Mouse (Mus musculus): ENCODE data around the gene Npff. TPM values are rescaled to one million over a fixed set of nuclear protein-coding genes. Genes with fewer than 3 reads are reported as not detected.

Npff gene
- polyA plus RNA-seq (2015; fragmentation: Nextera tagmentation; extraction: Ambion mirVana) = 2.0 and 5.4 TPM in 2 replicates

DNA sequence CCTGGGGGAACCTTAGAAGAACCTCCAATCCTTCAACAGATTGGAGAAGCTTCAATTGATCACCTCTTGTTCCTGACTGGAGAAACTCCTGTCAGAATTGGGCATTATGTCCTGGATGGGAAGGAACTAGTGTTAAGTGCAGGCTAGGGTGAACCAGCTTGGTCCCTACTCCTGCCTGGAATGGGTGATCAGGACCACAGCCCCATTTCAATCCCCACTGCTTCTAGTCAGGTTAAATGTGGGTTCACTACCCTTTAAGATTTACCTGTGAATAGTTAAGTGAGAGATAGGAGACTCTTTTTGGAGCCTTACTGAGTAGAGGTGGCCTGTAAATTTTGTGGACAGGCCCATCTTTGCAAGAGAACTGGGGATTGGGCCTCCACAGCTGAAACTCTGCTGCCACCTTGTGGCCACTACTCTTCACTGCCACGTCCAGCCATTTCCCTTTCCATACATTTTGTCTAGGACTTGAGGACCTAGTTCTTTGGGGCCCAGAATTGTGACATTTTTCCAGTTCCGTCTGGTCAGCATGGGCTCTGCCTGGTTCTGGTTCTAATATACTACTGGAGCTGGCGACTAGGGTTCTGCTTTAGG, at the start of gene Npff:
Npff (minus strand) TSS at position 51 of the 594 bp plus-strand sequence.
- H3K36me3 ChIP-seq = peaks cover 68% of the 10 kb centered on the region
- no peak within 1 kb of the TSS for H3K9ac ChIP-seq
- no peak within 1 kb of the TSS for H3K27ac ChIP-seq
- H3K4me2 ChIP-seq = no peak within 1 kb of the TSS
- H3K9me3 ChIP-seq = no peaks in the 10 kb centered on the region
- no peak; the same call in 1 of the 2 replicates for ATAC-seq (ENCODE audit: borderline replicate concordance, extremely low read depth, low FRiP score, low TSS enrichment)
- H3K27me3 ChIP-seq = no peaks in the 10 kb centered on the region
- H3K4me3 ChIP-seq = no peak within 1 kb of the TSS
- 4% methylated on average over 3 of the region's 3 CpGs for WGBS
- H3K4me1 ChIP-seq = peaks cover 7% of the 10 kb centered on the region

DNA sequence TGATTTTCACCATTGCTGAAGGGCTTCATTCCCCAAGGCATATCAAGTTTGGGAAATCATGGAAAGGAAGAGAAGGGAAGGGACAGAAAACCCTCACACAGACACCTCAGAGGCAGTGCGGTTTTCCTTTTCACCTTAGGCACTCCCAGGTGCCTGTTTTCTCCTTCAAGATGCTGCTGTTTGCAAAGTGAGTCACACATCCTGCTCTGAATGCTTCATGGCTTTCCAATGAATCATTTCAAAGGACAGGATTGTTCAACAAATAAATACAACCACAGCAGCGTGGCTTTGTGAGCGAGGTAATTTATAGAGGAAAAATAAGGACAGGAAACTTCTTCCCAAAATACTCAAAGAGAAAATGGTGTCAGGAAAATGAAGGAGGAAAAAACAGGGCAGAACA, 47.3 kb upstream of the Npff start:
- H3K4me2 ChIP-seq = no peak overlapping the region
- no peaks in the 10 kb centered on the region for H3K9me3 ChIP-seq
- H3K27ac ChIP-seq = no peak overlapping the region
- H3K27me3 ChIP-seq = no peaks in the 10 kb centered on the region
- no peaks in the 10 kb centered on the region for H3K36me3 ChIP-seq
- no peak for ATAC-seq (ENCODE audit: borderline replicate concordance, extremely low read depth, low FRiP score, low TSS enrichment)
- H3K9ac ChIP-seq = no peak overlapping the region
- H3K4me3 ChIP-seq = no peak overlapping the region
- WGBS = 50% methylated on average over 3 of the region's 3 CpGs
- H3K4me1 ChIP-seq = no peaks in the 10 kb centered on the region

DNA sequence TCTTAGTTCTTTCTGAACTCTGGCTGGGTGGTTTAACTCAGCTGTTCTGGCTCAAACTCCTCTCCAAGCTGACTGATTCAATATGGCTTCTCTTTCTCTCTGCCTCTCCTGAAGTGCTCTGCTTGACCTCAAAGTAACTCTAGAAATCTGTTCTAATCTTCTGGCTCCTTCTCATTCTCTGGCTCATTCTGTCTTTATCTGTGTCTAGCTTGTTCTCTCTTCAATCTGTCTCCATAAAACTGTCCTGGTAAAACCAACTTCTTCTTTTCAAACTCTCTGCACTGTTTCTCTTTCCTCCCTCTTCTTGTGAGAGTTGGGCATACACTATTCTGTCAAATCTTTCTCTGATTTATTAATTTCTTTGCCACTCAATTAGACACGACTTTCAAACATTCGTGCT, 43.1 kb upstream of the Npff start:
- Histone ChIP-seq H3K9me3 (no peaks in the 10 kb centered on the region), H3K36me3 (peaks cover 3% of the 10 kb centered on the region; the same call in 1 of the 2 replicates), H3K4me2 (no peak overlapping the region), H3K27ac (no peak overlapping the region), H3K27me3 (no peaks in the 10 kb centered on the region), H3K4me3 (no peak overlapping the region), H3K4me1 (no peaks in the 10 kb centered on the region), H3K9ac (no peak overlapping the region)
- WGBS = 69% methylated on average over 2 of the region's 2 CpGs
- no peak for ATAC-seq (ENCODE audit: borderline replicate concordance, extremely low read depth, low FRiP score, low TSS enrichment)

DNA sequence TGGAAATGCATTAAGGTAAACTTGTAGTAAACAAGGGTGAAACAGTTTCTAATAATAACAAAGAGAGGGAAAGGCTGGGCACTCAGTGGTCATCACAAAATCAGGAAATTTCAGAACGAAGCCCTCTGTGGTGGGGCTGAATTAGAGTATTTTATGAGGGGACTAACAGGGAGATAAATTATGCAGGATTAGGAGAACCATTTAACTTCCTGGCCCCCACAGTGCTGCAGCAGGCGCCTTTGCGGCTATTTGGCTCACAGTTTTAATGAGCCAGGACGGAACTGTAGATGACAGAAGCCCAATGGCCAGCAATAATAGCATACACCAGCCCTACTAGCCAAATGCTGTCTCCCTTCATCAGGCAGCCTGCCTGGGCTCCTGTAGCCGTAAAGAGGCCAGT, 38.9 kb upstream of the Npff start:
- Histone ChIP-seq H3K4me1 (no peaks in the 10 kb centered on the region), H3K9me3 (no peaks in the 10 kb centered on the region), H3K4me2 (no peak overlapping the region), H3K9ac (no peak overlapping the region), H3K27ac (no peak overlapping the region), H3K27me3 (no peaks in the 10 kb centered on the region), H3K4me3 (no peak overlapping the region), H3K36me3 (peaks cover 15% of the 10 kb centered on the region; the same call in 1 of the 2 replicates)
- 87% methylated on average over 5 of the region's 5 CpGs for WGBS
- no peak for ATAC-seq (ENCODE audit: borderline replicate concordance, extremely low read depth, low FRiP score, low TSS enrichment)

DNA sequence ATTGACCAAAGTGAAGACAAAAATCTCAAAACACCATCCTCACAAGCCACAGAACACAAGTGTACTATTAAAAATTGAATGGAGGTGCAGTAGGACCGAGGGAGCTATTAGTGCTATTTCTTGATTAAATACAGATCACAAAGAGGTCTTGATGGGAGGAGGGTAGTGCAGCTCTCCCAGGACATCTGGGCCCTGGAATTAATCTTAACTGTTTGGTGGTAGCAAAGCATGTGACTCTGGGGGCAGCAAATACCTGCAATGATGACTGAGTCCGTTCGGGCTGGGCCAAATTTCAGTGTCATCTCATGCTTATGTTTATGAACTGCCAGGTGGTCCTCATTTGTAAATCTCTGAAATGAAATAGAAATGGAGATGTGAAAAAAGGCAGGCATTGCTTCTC, 38.3 kb upstream of the Npff start:
- no peak overlapping the region for H3K4me2 ChIP-seq
- H3K4me3 ChIP-seq = no peak overlapping the region
- no peak overlapping the region for H3K27ac ChIP-seq
- ATAC-seq (ENCODE audit: borderline replicate concordance, extremely low read depth, low FRiP score, low TSS enrichment) = no peak
- no peaks in the 10 kb centered on the region for H3K9me3 ChIP-seq
- no peaks in the 10 kb centered on the region for H3K27me3 ChIP-seq
- peaks cover 15% of the 10 kb centered on the region; the same call in 1 of the 2 replicates for H3K36me3 ChIP-seq
- H3K4me1 ChIP-seq = no peaks in the 10 kb centered on the region
- no peak overlapping the region for H3K9ac ChIP-seq
- 80% methylated on average over 3 of the region's 3 CpGs for WGBS

DNA sequence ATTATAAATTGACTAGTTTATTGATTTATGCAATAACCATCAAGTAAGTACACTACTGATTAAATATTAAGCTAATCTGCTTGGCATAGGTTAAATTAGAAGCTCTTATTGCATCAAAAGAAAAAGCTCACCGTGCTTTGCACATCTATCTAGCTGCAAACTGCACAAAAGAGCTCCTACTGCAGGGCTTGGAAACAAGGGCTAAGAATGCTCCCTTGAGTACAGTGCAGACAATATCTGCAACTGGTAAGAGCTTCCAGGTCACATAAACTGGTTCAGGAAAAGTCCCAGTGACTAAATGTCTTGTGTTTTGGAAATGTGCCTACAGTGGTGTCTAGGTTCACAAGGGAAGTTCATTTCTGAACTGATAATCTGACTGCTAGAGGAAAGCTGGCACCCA, 37.7 kb upstream of the Npff start:
- ATAC-seq (ENCODE audit: borderline replicate concordance, extremely low read depth, low FRiP score, low TSS enrichment) = no peak
- Histone ChIP-seq H3K4me1 (no peaks in the 10 kb centered on the region), H3K27ac (no peak overlapping the region), H3K9ac (no peak overlapping the region), H3K27me3 (no peaks in the 10 kb centered on the region), H3K9me3 (no peaks in the 10 kb centered on the region), H3K4me2 (no peak overlapping the region), H3K4me3 (no peak overlapping the region), H3K36me3 (peaks cover 15% of the 10 kb centered on the region; the same call in 1 of the 2 replicates)
- 88% methylated on average over 1 of the region's 1 CpGs for WGBS

DNA sequence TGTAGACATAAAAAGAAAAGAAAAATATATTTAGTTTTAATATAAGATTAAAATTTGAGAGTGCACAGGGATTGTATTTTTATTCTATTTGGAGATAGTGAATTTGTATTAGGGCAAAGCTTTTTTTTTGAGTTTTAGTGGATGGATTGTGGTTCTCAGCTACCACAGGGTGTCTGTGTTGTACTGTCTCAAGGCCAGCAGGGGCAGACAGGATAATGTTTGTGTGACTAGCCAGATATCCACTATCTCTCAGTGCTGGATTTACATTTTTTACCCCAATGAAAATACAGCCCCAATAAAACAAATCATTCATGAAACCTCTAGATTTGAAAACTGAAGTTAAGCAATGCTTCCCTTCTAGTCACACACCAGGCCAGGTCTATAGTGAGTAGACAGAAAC, 32.8 kb upstream of the Npff start:
- H3K27me3 ChIP-seq = no peaks in the 10 kb centered on the region
- H3K9me3 ChIP-seq = no peaks in the 10 kb centered on the region
- no peak overlapping the region for H3K4me3 ChIP-seq
- H3K9ac ChIP-seq = no peak overlapping the region
- H3K4me1 ChIP-seq = no peaks in the 10 kb centered on the region
- H3K4me2 ChIP-seq = no peak overlapping the region
- peaks cover 50% of the 10 kb centered on the region for H3K36me3 ChIP-seq
- ATAC-seq (ENCODE audit: borderline replicate concordance, extremely low read depth, low FRiP score, low TSS enrichment) = no peak
- no peak overlapping the region for H3K27ac ChIP-seq

DNA sequence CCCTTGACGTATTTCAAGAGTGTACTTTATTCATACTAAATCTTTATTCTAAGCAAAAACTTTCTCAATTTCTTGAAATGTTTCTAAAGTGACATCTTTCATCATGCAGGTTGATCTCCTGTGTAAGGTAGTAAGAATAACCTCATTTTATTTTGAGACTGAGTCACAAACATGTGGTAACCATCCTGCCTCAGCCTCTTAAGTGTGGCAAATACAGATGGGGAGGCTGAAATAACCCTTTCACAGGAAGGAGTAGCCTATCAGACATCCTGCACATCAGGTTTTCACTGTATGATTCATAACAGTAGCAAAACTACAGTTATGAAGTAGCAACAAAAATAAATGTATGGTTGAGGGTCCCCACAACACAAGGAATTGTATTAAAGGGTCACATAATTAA, 30.8 kb upstream of the Npff start:
- no peaks in the 10 kb centered on the region for H3K27me3 ChIP-seq
- no peak overlapping the region for H3K27ac ChIP-seq
- ATAC-seq (ENCODE audit: borderline replicate concordance, extremely low read depth, low FRiP score, low TSS enrichment) = no peak
- H3K4me1 ChIP-seq = no peaks in the 10 kb centered on the region
- H3K36me3 ChIP-seq = peaks cover 61% of the 10 kb centered on the region
- 90% methylated on average over 1 of the region's 1 CpGs for WGBS
- no peaks in the 10 kb centered on the region for H3K9me3 ChIP-seq
- H3K4me2 ChIP-seq = no peak overlapping the region
- no peak overlapping the region for H3K4me3 ChIP-seq
- H3K9ac ChIP-seq = no peak overlapping the region

DNA sequence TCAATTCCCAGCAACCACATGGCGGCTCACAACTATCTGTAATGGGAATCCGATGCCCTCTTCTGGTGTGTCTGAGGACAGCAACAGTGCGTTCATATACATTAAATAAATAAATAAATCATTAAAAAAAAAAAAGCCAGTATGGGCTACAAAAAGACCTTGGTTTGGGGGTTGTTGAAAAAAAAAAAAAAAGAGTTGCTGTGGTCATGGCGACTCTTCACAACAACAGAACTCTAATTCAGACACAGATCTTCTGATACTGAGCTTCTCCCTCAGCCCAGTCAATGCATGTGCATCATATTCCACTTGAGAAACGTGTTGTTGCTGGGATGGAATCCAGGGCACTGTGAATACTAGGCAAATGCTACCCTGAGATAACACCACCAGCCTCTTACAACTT, 27.9 kb upstream of the Npff start:
- Histone ChIP-seq H3K9ac (no peak overlapping the region), H3K4me3 (no peak overlapping the region), H3K36me3 (peaks cover 61% of the 10 kb centered on the region), H3K4me2 (no peak overlapping the region), H3K9me3 (no peaks in the 10 kb centered on the region), H3K27me3 (no peaks in the 10 kb centered on the region), H3K4me1 (no peaks in the 10 kb centered on the region), H3K27ac (no peak overlapping the region)
- no peak for ATAC-seq (ENCODE audit: borderline replicate concordance, extremely low read depth, low FRiP score, low TSS enrichment)
- 97% methylated on average over 5 of the region's 5 CpGs for WGBS

DNA sequence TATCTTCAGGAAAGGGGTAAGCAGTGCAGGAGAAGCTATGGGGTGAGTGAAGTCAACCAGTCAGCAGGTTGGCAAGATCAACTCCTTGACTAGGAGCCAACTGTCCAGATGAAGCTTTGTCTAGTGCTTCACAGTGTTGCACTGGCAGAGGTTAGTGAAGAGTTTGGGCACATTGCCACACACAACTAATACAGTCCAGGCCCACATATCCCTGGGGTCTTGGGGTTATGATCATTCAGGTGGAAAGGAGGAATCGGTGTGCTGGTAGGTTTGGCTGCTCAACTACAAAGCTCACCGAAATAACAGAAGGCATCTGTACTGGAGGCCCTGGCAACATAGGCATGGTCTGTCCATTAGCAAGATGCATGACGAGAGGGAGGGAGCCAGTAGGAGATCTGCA, 22.7 kb upstream of the Npff start:
- H3K4me3 ChIP-seq = no peak overlapping the region
- H3K27me3 ChIP-seq = no peaks in the 10 kb centered on the region
- no peak overlapping the region for H3K4me2 ChIP-seq
- no peaks in the 10 kb centered on the region for H3K4me1 ChIP-seq
- peaks cover 63% of the 10 kb centered on the region for H3K36me3 ChIP-seq
- 96% methylated on average over 3 of the region's 3 CpGs for WGBS
- no peak for ATAC-seq (ENCODE audit: borderline replicate concordance, extremely low read depth, low FRiP score, low TSS enrichment)
- no peak overlapping the region for H3K9ac ChIP-seq
- no peaks in the 10 kb centered on the region for H3K9me3 ChIP-seq
- no peak overlapping the region for H3K27ac ChIP-seq

DNA sequence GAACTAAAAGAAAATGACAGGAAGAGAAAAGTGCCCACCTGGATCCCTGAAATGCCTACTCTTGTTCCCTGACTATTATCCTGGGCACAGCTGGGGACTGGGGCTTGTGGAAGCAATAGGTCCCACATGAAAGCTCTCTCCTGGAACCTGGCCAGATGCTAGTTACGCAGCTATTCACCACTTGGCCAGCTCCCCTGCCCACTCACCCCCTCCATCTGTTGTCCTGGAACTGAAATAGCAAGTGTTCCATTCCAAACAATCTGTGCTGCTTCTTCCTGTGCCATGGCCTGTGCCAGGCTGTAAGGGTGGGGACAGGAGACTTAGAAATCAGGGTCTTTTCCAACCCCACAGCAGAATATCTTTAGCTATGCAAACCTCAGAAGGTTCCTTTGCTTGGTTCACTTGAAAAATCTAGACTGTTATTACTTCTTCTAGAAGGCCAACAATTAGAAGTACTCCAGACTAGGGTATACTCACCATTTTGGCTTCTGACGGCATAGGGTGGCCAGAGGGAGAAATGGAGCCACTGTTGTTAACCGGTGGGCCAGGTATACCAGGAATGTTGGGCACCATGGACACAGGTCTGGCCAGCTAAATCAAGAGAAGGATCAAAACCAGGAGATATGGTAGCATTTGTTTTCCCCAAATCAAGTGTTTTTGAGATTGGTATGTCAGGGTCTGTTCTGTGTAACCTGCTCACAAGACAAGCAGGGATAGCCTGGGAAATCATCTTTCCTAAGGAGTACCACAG, 22.1 kb upstream of the Npff start:
- no peak overlapping the region for H3K4me2 ChIP-seq
- H3K27ac ChIP-seq = no peak overlapping the region
- H3K9ac ChIP-seq = no peak overlapping the region
- no peaks in the 10 kb centered on the region for H3K9me3 ChIP-seq
- 76% methylated on average over 3 of the region's 3 CpGs for WGBS
- peaks cover 63% of the 10 kb centered on the region for H3K36me3 ChIP-seq
- H3K27me3 ChIP-seq = no peaks in the 10 kb centered on the region
- ATAC-seq (ENCODE audit: borderline replicate concordance, extremely low read depth, low FRiP score, low TSS enrichment) = no peak
- no peak overlapping the region for H3K4me3 ChIP-seq
- no peaks in the 10 kb centered on the region for H3K4me1 ChIP-seq

DNA sequence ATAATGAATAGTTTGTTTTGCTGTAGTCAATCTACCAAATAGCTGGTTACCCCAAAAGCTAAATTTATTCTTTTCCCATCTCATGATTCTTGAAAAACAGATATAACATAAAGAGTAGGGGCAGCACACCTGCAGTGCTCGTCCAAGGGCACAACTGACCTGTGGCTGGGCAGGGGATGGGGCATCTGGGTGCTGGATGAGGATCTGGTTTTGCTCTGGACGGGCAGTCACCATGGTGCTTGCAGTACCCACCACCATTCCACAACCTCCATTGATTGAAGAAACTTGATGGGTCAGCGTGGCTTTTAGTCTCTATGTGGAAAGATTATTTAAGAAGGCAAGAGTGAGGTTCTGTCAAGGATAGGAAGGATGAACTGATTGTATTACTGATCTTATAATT, 21.5 kb upstream of the Npff start:
- 89% methylated on average over 3 of the region's 3 CpGs for WGBS
- Histone ChIP-seq H3K27ac (no peak overlapping the region), H3K9me3 (no peaks in the 10 kb centered on the region), H3K4me1 (no peaks in the 10 kb centered on the region), H3K9ac (no peak overlapping the region), H3K27me3 (no peaks in the 10 kb centered on the region), H3K36me3 (peaks cover 62% of the 10 kb centered on the region), H3K4me2 (no peak overlapping the region), H3K4me3 (no peak overlapping the region)
- no peak for ATAC-seq (ENCODE audit: borderline replicate concordance, extremely low read depth, low FRiP score, low TSS enrichment)

Data from lung, embryonic 15.5 days (tissue).